Comparison of ENCODE assay signal across 10 mouse cellular contexts in genomic region chr6:87599825-87600224, GRCm38 (mm10). TPM values are rescaled to one million over a fixed set of nuclear protein-coding genes. Genes with fewer than 3 reads are reported as not detected.
DNase-seq lines count a peak whose midpoint lies in the region; ATAC-seq and TF ChIP-seq lines count a peak whose summit lies in the region.
"Had no signal": no experiment of that assay in that cellular context is flagged by ENCODE, and none has a peak within 500 bp of the region (broad histone marks: within the 10 kb centered on the region; RNA-seq: fewer than 3 reads in every experiment).

No protein-coding gene starts in this region.

- H3K4me1 ChIP-seq in kidney, embryonic 14.5 days (ENCODE audit: control insufficient read depth, insufficient read depth, low read length): no peaks in the 10 kb centered on the region

- H3K9me3 ChIP-seq in kidney, embryonic 14.5 days (ENCODE audit: control insufficient read depth, low read length): no peaks in the 10 kb centered on the region

- ATAC-seq in kidney, embryonic 14.5 days (ENCODE audit: low FRiP score, low TSS enrichment): no peak

- H3K4me3 ChIP-seq in kidney, embryonic 14.5 days (ENCODE audit: low read length): no peak overlapping the region

- no peak for TF ChIP-seq CTCF in brain, embryonic 14.5 days (IDR thresholded peaks at IDR 0.05; ENCODE audit: borderline replicate concordance, extremely low read depth, insufficient read depth, insufficient read length)

- no peak overlapping the region for H3K4me2 ChIP-seq in kidney, embryonic 14.5 days (replicated peaks; ENCODE audit: low read depth, low read length)

- no peak for TF ChIP-seq POLR2A in brain, embryonic 14.5 days (IDR thresholded peaks at IDR 0.05; ENCODE audit: borderline replicate concordance, extremely low read depth, insufficient read depth, insufficient read length, poor library complexity, severe bottlenecking)

- no peak overlapping the region for H3K9ac ChIP-seq in kidney, embryonic 14.5 days (ENCODE audit: low read depth, low read length)
- H3K9ac ChIP-seq: liver, embryonic 14.5 days had no signal

- no peaks in the 10 kb centered on the region for H3K36me3 ChIP-seq in kidney, embryonic 14.5 days (ENCODE audit: control insufficient read depth, insufficient read depth, low read length)

- H3K27me3 ChIP-seq in kidney, embryonic 14.5 days (ENCODE audit: control insufficient read depth, insufficient read depth, low read length): no peaks in the 10 kb centered on the region

- DNase-seq in kidney, postnatal 10 days: peak; percentile 52
- peak; percentile 57 for DNase-seq in ovary, postnatal 14 days (ENCODE audit: low spot score)
- DNase-seq in ovary, postnatal 10 days (ENCODE audit: low spot score): no peak
- peak; percentile 88 for DNase-seq in brain, embryonic 14.5 days (ENCODE audit: low read depth)
- peak; percentile 49 for DNase-seq in lung, postnatal 36 days
- DNase-seq in embryo, embryonic 10.5 days (ENCODE audit: low spot score): no peak
- DNase-seq: cerebellum, adult 18-20 months; spleen, adult 18-20 months had no signal

- H3K27ac ChIP-seq in kidney, embryonic 14.5 days (ENCODE audit: low read depth, low read length): no peak overlapping the region
- H3K27ac ChIP-seq: liver, embryonic 14.5 days had no signal

RNA-seq across cellular contexts. Expression of gene Prokr1, which starts 9.3 kb away (rescaled TPM):
- 2.5 and 4.2 TPM in 2 replicates for polyA plus RNA-seq in kidney, embryonic 14.5 days (2014; fragmentation: Nextera tagmentation; extraction: Ambion mirVana)
- 2.4 TPM in 2 replicates for polyA plus RNA-seq in brain, embryonic 14.5 days (2012; rRNA removed)

Comparison
In these comparisons a context has a peak if more than half of its experiments do, and no peak if none do; other contexts are left out.
1. DNase-seq: peak in kidney, postnatal 10 days (single experiment), ovary, postnatal 14 days (single experiment), brain, embryonic 14.5 days (single experiment) and lung, postnatal 36 days (single experiment); none in ovary, postnatal 10 days (single experiment) and embryo, embryonic 10.5 days (single experiment).